Mouse (Mus musculus) subcutaneous adipose tissue, adult 2 months (tissue): ENCODE results near the gene Gm49322. TPM values are rescaled to one million over a fixed set of nuclear protein-coding genes. Genes with fewer than 3 reads are reported as not detected.

Source experiments
- polyA plus RNA-seq: library from polyadenylated mRNA; depleted of rRNA; stranded (reverse); fragments of >200 nt; gene quantifications from 2 replicates; pipeline ENCODE4 v1.2.3, GENCODE M21; 2012; ENCODE audit warnings: low replicate concordance; rRNA removed

Gene Gm49322
- 1.6 and 3.7 TPM in 2 replicates for polyA plus RNA-seq

DNA sequence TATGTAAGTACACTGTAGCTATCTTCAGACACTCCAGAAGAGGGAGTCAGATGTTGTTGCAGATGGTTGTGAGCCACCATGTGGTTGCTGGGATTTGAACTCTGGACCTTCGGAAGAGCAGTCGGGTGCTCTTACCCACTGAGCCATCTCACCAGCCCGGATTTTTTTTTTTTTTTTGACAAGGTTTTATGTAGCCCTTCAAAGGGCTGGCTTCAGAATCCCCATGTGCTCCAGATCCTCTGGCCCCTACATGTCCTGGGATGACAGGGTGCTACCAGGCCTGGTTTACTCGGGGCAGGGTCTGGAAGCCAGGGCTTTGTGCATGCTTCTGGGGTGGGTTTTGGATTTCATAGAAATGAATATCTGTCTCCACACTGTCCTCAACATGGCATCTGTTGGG lies at the start of gene Gm49322:
TSS of gene Gm49322 (plus strand) at position 301 of the 400 bp plus-strand sequence.

DNA sequence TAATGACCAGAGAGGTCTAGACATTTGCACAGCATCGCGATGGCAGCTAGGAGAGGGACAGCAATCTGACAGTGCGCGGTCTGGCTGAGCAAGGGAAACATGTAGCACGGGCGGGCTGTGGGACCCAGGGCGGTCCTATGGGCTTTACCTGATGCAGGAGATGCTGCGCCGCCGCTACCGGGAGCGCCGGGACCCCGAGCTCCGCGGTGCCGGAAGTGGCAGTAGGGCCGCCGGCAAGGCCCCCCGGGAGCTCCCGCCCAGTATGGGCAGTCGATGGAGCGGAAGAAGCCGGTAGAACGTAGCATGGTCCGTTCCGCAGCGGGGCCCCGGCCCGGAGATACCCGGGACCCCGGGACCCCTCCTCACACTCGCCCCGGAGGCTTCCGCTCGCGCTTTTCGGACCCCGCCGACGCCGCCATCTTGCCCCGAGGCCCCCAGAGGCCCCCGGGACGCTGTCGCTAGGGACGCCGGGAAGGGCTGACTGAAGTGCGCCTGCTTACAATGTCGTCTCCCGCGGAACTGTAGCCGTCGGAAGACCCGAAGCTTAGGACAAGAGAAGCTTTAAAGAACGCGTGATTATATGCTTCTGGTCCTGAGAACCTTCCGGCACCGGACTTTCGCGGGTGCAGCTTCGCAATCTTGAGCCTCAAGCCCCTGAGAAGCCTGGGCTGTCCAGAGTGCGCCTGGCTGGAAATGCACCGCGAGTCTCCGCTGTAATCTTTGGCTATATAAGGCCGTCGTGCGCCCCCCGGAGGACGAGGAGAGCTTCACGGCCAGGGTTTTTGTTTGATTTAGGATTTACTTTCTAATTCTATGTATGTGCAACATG lies 44.5 kb upstream of the Gm49322 start, which contains the start of gene Rexo1:
TSS of gene Rexo1 (minus strand) at position 445 of the 829 bp plus-strand sequence.

DNA sequence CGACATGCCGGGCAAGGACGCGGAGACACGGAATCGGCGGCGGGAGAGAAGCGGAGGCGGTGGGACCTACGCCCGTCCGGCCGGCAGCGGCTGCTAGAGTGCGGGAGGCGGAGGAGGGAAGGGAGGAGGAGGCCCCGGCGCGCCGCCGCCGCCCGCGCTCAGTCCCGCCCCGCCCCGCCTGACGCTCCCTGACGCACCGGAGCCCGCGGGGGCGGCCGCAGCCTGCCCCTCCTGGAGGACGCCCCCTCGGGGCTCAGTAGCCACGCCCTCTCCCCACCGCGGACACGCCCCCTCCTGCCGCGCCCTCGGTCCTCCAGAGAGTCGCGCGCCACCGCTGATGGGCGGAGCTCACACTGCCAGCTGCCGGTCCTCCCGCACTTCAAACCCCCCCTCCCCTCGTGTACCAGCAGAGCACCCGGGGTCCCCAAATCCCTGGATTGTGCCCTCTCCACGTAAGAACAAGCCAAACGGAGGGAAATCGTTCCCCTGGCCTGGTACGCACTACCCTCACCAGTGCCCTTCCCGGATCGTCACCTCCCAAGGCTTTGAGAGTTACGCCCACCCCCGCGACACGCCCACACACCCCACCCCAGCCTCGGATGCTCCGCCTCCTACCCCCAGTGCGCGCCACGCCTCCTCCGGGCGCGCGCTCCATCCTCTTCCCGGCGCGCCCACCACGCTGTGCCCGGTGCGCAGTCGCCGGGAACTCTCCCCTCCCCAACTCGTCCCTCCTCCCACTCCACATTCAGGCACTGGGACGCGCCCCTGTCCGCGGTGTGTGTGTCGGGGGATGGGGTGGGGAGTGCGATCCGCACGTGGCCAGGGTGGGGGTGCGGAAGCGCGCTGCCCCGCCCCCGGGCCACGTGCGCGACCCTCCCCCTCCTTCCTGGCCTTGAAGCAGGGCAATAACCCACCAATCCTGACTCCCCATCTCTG lies 28.4 kb upstream of the Gm49322 start, which contains the start of gene Klf16:
TSS of gene Klf16 (minus strand) at position 127 of the 936 bp plus-strand sequence.

DNA sequence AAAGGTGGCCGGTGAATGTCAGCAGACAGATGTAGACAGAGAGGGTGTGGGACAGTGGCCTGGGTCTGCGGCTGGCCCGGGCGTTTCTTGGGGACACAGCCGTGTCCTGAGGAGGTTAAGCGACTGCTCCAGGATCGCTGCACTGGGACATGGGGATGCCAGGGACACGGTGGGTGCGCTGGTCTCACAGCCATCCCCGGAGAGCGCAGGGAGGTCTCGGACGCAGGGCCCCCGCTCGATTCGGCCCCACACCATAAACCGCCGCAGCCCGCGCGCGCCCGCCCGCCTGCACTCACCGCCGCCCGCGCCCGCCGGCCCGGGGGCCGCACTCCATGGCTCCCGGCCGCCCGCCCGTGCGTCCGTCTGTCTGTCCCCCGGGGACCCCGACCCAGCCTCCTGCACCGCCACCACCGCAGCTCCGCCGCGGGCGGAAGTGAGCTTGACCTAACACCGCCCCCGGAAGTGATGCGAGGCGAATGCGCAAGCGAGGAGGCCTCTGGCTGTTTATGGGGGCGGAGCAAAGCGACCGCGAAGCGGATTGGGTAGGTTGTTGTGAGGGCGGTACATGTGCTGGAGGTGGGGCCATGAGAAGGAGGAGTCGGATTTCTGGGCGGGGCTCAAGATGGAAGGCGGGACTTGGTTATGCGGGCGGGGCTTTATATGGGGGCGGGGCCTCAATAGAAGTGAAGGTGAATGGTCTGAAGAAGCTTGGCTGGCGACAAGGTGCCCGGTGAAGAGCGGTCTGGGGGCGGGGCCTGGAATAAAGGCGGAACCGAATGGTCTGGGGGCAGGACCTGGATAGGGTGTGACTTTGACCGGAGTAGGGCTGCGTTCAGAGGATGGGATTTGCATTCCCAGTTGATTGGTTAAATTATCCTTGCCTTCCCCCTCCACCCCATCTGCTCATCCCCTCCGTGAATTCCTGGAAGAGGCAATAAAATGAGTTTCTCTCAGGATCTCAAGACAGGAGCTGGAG lies 15.7 kb upstream of the Gm49322 start, which contains the start of gene Abhd17a:
TSS of gene Abhd17a (minus strand) at position 463 of the 976 bp plus-strand sequence.

DNA sequence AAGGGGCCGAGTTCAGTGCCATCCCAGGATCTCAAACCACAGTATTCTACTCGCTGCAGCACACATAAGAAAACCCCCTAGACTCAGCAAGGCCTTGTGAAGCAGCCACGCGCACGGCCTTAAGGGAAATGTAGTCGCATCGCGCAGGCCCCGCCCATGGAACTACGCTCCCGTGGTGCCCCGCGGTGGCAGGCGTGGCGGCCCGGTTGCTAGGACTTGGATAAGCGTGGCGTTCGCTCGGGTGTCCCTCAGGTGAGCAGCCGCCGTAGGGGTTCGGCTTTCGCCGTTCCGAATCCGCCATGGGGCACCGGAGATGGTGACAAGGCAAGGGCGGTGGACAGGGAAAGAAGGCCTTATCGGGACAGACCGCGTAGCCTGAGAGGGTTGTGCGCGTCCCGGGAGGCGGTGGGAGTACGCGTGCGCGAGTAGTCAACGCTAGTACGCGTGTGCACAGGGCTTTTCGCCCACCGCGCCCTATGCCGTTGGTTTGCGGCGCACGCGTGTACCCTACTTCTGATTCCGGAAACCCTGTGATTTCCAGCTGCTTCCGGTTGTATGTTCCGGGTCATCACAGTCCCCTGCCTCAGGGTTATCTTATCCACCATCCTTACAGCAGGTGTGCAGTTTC lies 3.0 kb upstream of the Gm49322 start, which contains the start of the genes Scamp4 and Adat3:
TSS of gene Scamp4 (plus strand) at position 175 of the 628 bp plus-strand sequence.
TSS of gene Adat3 (plus strand) at position 183 of the 628 bp plus-strand sequence.

DNA sequence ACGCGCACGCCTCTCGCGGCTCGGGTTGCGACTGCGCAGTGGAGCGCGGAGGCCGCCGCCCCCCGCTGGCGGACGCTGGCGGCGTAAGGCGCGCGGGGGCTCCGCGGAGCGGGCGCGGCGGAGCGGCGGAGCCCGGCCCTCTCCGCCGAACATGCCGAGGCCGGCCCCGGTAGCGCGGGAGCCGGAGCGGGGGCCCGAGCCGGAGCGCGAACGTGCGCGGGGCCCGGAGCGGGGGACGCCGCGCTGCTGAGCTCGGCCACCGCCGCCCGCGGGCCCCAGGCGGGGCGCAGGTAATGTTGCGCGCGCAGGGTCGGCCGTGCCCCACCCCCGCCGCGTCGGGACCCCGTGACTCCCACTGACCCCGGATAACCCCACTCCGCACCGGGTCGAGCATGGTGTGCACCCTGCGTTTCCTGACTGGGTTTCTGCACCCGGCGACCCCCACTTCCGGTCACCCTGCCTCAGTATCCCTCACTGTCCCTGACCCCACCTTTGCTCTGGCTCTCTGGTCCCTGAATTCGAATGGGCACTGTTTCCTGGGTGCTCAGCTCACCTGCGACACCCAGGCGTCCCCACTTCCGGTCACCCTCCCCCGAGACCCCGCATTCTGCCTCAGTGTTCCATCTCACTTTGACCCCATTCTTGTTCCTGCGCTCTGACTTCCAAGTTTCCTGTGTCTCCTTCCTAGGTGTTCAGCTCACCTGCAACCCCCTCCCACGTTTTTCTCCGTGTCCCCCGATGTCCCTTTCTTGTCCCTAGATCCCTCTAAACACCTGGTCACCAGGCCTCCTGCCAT lies 17.0 kb downstream of the Gm49322 start, which contains the start of gene Csnk1g2:
TSS of gene Csnk1g2 (plus strand) at position 178 of the 796 bp plus-strand sequence.

DNA sequence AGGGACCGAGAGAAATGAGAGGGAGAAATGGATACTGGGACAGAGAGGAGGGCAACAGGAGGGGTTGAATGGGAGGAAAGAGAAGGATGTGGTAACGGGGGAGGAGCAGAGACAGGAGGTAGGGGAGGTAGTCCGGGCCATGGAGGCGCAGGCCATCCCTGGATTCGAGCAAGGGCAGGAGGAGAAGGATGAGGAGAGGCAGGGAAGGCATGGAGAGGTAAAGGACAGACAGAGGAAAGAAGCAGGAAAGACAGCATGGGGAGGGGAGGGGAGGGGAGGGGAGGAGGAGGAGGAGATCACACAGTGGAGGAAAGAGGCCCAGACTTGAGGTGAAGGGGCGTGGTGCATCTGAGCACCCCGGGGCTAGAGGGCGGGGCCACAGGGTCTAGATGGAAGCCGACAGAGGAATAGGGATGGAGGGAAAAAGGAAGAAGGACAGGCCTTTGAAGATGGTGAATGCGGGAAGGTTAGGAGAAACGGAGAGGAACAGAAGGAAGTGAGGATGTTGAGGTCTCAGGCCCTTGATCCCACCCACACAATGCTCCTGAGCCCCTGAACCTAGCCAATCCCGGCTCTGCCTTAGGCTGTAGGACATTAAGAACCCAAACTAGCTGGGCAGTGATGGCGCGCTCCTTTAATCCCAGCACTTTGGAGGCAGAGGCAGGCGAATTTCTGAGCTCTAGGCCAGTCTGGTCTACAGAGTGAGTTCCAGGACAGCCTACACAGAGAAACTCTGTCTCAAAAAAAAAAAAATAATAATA lies 51.2 kb downstream of the Gm49322 start, which contains the start of gene Btbd2:
TSS of gene Btbd2 (minus strand) at position 209 of the 761 bp plus-strand sequence.

Other genes starting within 250 kb of the Gm49322 start
- gene Plk5, start 249.6 kb upstream of the Gm49322 start, polyA plus RNA-seq: 0.12 TPM in 1 of 2 replicates, not detected in the other
- 9.5 and 41.0 TPM in 2 replicates for gene Mex3d, start 218.4 kb upstream of the Gm49322 start, polyA plus RNA-seq
- gene Mbd3, start 206.5 kb upstream of the Gm49322 start, polyA plus RNA-seq: 145 and 199 TPM in 2 replicates
- gene Uqcr11, start 199.2 kb upstream of the Gm49322 start, polyA plus RNA-seq: 2,303 and 2,715 TPM in 2 replicates
- gene Tcf3, start 172.4 kb upstream of the Gm49322 start, polyA plus RNA-seq: 56.2 and 124 TPM in 2 replicates
- not detected in 2 replicates for gene Onecut3, start 111.2 kb upstream of the Gm49322 start, polyA plus RNA-seq
- gene Atp8b3, start 66.9 kb upstream of the Gm49322 start, polyA plus RNA-seq: 0.03 and 0.06 TPM in 2 replicates
- gene Rexo1, start 44.5 kb upstream of the Gm49322 start, polyA plus RNA-seq: 36.1 and 53.1 TPM in 2 replicates
- gene Klf16, start 28.7 kb upstream of the Gm49322 start, polyA plus RNA-seq: 13.1 and 28.3 TPM in 2 replicates
- gene Abhd17a, start 15.7 kb upstream of the Gm49322 start, polyA plus RNA-seq: 199 and 204 TPM in 2 replicates
- gene Scamp4, start 3.1 kb upstream of the Gm49322 start, polyA plus RNA-seq: 107 and 129 TPM in 2 replicates
- 9.4 and 12.8 TPM in 2 replicates for gene Adat3, start 3.1 kb upstream of the Gm49322 start, polyA plus RNA-seq
- gene Csnk1g2, start 16.8 kb downstream of the Gm49322 start, polyA plus RNA-seq: 183 and 235 TPM in 2 replicates
- gene Btbd2, start 51.0 kb downstream of the Gm49322 start, polyA plus RNA-seq: 80.1 and 107 TPM in 2 replicates
- gene Mknk2, start 72.1 kb downstream of the Gm49322 start, polyA plus RNA-seq: 507 and 1,079 TPM in 2 replicates
- 43.3 and 51.8 TPM in 2 replicates for gene Mob3a, start 96.0 kb downstream of the Gm49322 start, polyA plus RNA-seq
- 61.1 and 73.0 TPM in 2 replicates for gene Izumo4, start 96.2 kb downstream of the Gm49322 start, polyA plus RNA-seq
- 155 and 208 TPM in 2 replicates for gene Ap3d1, start 136.2 kb downstream of the Gm49322 start, polyA plus RNA-seq
- gene Dot1l, start 149.2 kb downstream of the Gm49322 start, polyA plus RNA-seq: 17.0 and 39.8 TPM in 2 replicates
- gene Sf3a2, start 192.2 kb downstream of the Gm49322 start, polyA plus RNA-seq: 24.0 and 43.6 TPM in 2 replicates
- 44.8 and 76.1 TPM in 2 replicates for gene Plekhj1, start 192.6 kb downstream of the Gm49322 start, polyA plus RNA-seq
- 0.44 and 0.53 TPM in 2 replicates for gene Amh, start 199.2 kb downstream of the Gm49322 start, polyA plus RNA-seq
- gene Jsrp1, start 207.5 kb downstream of the Gm49322 start, polyA plus RNA-seq: 0.21 and 0.96 TPM in 2 replicates
- 919 and 1,058 TPM in 2 replicates for gene Oaz1, start 220.6 kb downstream of the Gm49322 start, polyA plus RNA-seq
- gene Lingo3, start 238.0 kb downstream of the Gm49322 start, polyA plus RNA-seq: 0.03 TPM in 1 of 2 replicates, not detected in the other
- gene Lsm7, start 249.2 kb downstream of the Gm49322 start, polyA plus RNA-seq: 86.7 and 136 TPM in 2 replicates
- gene Sppl2b, start 249.3 kb downstream of the Gm49322 start, polyA plus RNA-seq: 62.5 and 116 TPM in 2 replicates